Mouse (Mus musculus) kidney, embryonic 15.5 days (tissue): ENCODE results near the gene St6gal1. TPM values are rescaled to one million over a fixed set of nuclear protein-coding genes. Genes with fewer than 3 reads are reported as not detected.

Experiments
- ATAC-seq: fragments of 200-750 bp; cut with Nextera tagmentation; replicated peaks from 2 replicates; pipeline ENCODE4 v1.8.0; 2017; ENCODE audit warnings: moderate TSS enrichment; ENCODE audit not compliant: low FRiP score
- H3K27ac ChIP-seq: fragments of 300-500 bp; sonication (generic); 2 replicates; pipeline ENCODE4 v1.5.1; 2015; ENCODE audit warnings: mild to moderate bottlenecking, inconsistent platforms
- H3K27me3 ChIP-seq: fragments of 300-500 bp; sonication (generic); 2 replicates; pipeline ENCODE4 v1.6.1; 2015; ENCODE audit warnings: inconsistent platforms
- H3K36me3 ChIP-seq: fragments of 300-500 bp; sonication (generic); 2 replicates; pipeline ENCODE4 v1.6.1; 2015; ENCODE audit warnings: inconsistent platforms
- H3K4me1 ChIP-seq: fragments of 300-500 bp; sonication (generic); 2 replicates; pipeline ENCODE4 v1.6.1; 2015; ENCODE audit warnings: inconsistent platforms
- H3K4me2 ChIP-seq: fragments of 300-500 bp; sonication (generic); 2 replicates; pipeline ENCODE4 v1.6.1; 2015; ENCODE audit warnings: moderate library complexity, mild to moderate bottlenecking, inconsistent platforms
- H3K4me3 ChIP-seq: fragments of 300-500 bp; sonication (generic); replicated peaks from 2 replicates; pipeline ENCODE4 v1.5.1; 2015; ENCODE audit warnings: mild to moderate bottlenecking, inconsistent platforms
- H3K9ac ChIP-seq: fragments of 300-500 bp; sonication (generic); 2 replicates; pipeline ENCODE4 v1.6.1; 2015; ENCODE audit warnings: mild to moderate bottlenecking, inconsistent platforms
- H3K9me3 ChIP-seq: fragments of 300-500 bp; sonication (generic); replicated peaks from 2 replicates; pipeline ENCODE4 v1.6.1; 2016; ENCODE audit warnings: inconsistent platforms
- WGBS: fragments of 180-500 bp; shearing (Covaris S2); methylation state at CpG from one replicate; pipeline ENCODE4 v1.1.7; 2015; ENCODE audit warnings: mixed read lengths; 5-methylcytosine and 5-hydroxymethylcytosine counted together
- polyA plus RNA-seq: library from polyadenylated mRNA; unstranded; fragments of >200 nt; fragmentation: Nextera tagmentation; extraction: Ambion mirVana; gene quantifications from 2 replicates; pipeline ENCODE4 v1.2.1, GENCODE M21; 2015

Gene St6gal1
- polyA plus RNA-seq, 1 experiment from 2014 or later, result 22.6 TPM

- Histone ChIP-seq H3K9me3 (no peaks in the 10 kb centered on the region), H3K27me3 (no peaks in the 10 kb centered on the region), H3K27ac (peak overlapping the region; percentile 85), H3K9ac (peak overlapping the region; percentile 79), H3K36me3 (no peaks in the 10 kb centered on the region), H3K4me1 (peaks cover 51% of the 10 kb centered on the region), H3K4me3 (peak overlapping the region; percentile 66), H3K4me2 (peak overlapping the region; percentile 80)
- peak; percentile 81 for ATAC-seq
- WGBS, result under 1% methylated on average over 46 of the region's 46 CpGs
Measured at GRCm38 (mm10) chr16:23225069-23225721, 655 bp downstream of the St6gal1 start.

DNA sequence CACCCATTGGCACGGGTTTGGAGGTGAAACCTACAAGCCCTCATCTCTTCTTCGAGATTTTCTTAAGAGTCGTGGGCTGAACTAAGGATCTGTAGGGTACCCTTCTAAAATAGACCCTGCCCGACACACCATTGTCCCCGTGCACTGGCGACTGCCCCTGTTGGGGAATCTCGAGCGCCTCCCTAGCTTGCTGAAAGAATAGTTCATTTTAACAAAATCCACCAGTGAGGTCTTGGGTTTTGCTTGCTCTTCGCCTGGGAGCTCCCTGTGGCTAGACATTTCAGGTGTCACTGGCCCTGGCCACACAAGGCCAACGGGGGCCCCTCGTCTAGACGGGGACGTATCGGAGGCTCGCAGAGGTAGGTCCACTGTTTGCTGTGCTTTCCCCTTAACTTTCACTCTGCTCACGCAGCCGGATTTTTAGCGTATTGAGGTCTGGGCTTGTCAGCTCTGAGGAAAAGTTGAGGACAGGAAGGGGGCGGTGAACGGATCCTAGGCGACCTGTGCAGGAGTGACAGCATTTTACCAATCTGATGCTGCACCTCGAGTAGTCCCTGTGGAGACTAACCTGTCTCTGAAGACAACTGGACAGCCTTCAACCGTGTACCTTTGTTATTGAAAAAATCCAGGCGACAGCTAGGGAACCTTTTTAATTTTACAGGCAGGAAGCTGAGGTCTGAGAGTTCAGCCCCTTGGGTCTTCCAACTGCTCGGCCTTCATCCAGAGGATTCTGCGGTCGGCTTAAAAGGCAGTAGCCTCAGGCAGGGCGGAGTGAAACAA, 1.5 kb downstream of the St6gal1 start:
- Histone ChIP-seq H3K9me3 (no peaks in the 10 kb centered on the region), H3K4me3 (peak overlapping the region; percentile 66), H3K36me3 (no peaks in the 10 kb centered on the region), H3K27ac (peak overlapping the region; percentile 85), H3K27me3 (no peaks in the 10 kb centered on the region), H3K4me1 (peaks cover 59% of the 10 kb centered on the region), H3K4me2 (peak overlapping the region; percentile 80), H3K9ac (peak overlapping the region; percentile 79)
- under 1% methylated on average over 28 of the region's 28 CpGs for WGBS
- ATAC-seq, result peak; percentile 49

DNA sequence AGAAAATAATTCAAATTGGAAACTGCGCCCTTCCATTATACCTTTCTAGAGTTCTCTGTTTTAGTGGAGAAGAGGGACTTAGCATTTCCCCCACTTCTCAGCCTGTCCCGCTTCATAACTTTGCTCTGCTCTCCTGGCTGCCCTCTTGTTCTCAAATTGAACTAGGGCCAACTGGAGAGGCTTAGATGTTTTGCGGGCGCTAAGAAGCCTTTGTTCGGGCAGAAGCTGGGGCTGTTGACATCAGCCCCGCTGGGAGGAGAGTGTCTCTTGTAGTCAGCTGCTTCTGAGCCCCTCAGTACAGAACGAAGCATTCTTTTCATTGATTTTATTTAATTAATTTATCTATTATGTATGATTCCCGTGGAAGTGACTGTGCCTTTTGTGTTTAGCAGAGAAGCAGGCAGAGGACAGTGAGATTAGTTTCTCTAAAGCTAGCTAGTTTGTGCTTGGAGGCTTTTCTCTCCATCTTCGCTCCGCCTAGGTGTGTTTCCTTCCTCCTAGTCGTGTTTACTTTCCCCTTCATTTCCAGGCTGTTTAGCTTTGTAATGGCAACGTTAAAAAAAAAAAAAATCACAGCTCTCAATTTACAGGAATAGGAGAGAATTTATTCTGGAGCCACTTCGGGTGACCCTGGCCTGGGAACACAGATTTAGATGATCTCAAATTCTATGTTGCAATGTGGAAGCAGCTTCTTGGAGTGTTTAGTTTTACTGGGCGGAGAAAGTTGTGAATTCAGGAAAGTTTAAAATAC, 2.2 kb downstream of the St6gal1 start:
- peak overlapping the region; percentile 80 for H3K4me2 ChIP-seq
- no peak for ATAC-seq

GRCm38 (mm10) chr16:23227851-23228250, 3.3 kb downstream of the St6gal1 start:
- peaks cover 75% of the 10 kb centered on the region for H3K4me1 ChIP-seq
- H3K4me3 ChIP-seq, result no peak overlapping the region
- H3K36me3 ChIP-seq, result no peaks in the 10 kb centered on the region
- no peak overlapping the region for H3K27ac ChIP-seq
- H3K4me2 ChIP-seq, result peak overlapping the region; percentile 80
- ATAC-seq, result no peak
- H3K27me3 ChIP-seq, result no peaks in the 10 kb centered on the region
- H3K9ac ChIP-seq, result no peak overlapping the region
- 49% methylated on average over 6 of the region's 6 CpGs for WGBS
- H3K9me3 ChIP-seq, result no peaks in the 10 kb centered on the region

More for the DNA sequence above, 2.2 kb downstream of the St6gal1 start:
- peak overlapping the region; percentile 79 for H3K9ac ChIP-seq
- 12% methylated on average over 14 of the region's 14 CpGs for WGBS
- peaks cover 66% of the 10 kb centered on the region for H3K4me1 ChIP-seq
- peak overlapping the region; percentile 85 for H3K27ac ChIP-seq
- H3K4me3 ChIP-seq, result peak overlapping the region; percentile 66
- no peaks in the 10 kb centered on the region for H3K36me3 ChIP-seq
- no peaks in the 10 kb centered on the region for H3K27me3 ChIP-seq
- H3K9me3 ChIP-seq, result no peaks in the 10 kb centered on the region

DNA sequence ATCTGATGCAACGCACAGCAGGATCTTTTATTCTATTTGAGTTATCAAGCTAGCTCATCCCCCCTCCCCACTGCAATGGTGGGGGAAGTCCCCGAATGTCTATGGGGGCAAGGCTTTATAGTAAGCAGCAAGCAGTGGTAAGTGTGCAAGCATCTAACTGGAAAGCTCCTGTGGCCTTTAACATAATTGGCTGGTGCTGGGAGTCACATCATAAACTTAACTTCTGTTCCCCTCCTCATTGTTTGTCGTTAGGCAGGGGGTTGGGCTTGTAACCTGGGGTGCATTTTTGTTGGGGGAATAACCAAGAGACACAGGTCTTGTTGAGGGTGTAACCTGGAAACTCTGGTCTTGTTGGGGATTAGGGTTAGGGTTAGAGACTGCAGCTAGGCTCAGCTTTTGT, 3.9 kb downstream of the St6gal1 start:
- Histone ChIP-seq H3K4me2 (0 out of 2 replicates have a peak overlapping the region, but pooled peaks have one; percentile 80), H3K9me3 (no peaks in the 10 kb centered on the region), H3K36me3 (no peaks in the 10 kb centered on the region), H3K27me3 (no peaks in the 10 kb centered on the region), H3K4me3 (no peak overlapping the region), H3K9ac (no peak overlapping the region), H3K27ac (no peak overlapping the region), H3K4me1 (peaks cover 77% of the 10 kb centered on the region)
- WGBS, result 47% methylated on average over 3 of the region's 3 CpGs
- ATAC-seq, result no peak

DNA sequence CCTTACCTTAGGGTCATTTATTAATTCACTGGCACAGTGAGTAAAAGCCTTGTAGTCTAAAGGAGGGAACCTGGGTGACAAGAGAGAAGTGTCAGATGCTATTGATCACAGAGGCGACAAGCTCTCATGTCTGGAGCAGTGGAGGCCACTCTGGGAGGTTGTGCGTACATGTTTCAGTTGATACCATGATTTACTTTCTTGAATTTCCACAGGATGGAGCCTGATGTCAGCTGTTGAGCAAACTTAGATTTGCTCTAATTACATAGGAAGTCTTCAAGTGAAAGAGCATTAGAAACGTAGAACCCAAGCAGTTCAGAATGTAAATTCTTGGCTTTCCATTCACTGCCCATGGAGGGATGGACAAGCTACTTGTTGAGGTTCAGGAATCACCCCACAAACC, 5.4 kb downstream of the St6gal1 start:
- H3K27ac ChIP-seq, result no peak overlapping the region; the same call in 1 of the 2 replicates
- H3K4me3 ChIP-seq, result no peak overlapping the region
- 50% methylated on average over 3 of the region's 3 CpGs for WGBS
- H3K27me3 ChIP-seq, result no peaks in the 10 kb centered on the region
- H3K4me2 ChIP-seq, result no peak overlapping the region
- no peaks in the 10 kb centered on the region for H3K9me3 ChIP-seq
- H3K9ac ChIP-seq, result no peak overlapping the region
- no peaks in the 10 kb centered on the region for H3K36me3 ChIP-seq
- peaks cover 78% of the 10 kb centered on the region for H3K4me1 ChIP-seq
- no peak for ATAC-seq

DNA sequence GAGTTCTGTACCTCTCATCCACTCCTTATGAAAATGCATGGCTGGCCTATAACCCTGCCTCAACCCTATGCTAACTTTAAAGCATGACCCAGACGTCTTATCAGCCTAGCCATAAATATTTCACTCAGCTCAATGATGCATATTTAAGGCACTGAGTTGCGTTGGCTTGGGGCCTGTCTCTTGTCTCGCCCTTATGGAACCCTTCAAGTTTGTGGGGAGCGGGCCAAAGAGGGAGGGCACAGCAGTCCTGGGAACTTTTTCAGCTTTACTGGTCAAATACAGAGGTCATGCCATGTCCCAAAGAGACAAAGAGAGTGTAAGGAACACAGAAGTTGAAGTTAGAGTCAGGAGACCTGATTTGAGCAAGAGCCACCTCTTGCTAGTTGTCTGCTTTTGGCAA, 6.6 kb downstream of the St6gal1 start:
- Histone ChIP-seq H3K4me3 (no peak overlapping the region), H3K9ac (no peak overlapping the region), H3K4me1 (peaks cover 75% of the 10 kb centered on the region), H3K27ac (peak overlapping the region; percentile 60), H3K27me3 (no peaks in the 10 kb centered on the region), H3K4me2 (no peak overlapping the region), H3K36me3 (no peaks in the 10 kb centered on the region), H3K9me3 (no peaks in the 10 kb centered on the region)
- peak; percentile 27; the same call in 1 of the 2 replicates for ATAC-seq
- 34% methylated on average over 4 of the region's 4 CpGs for WGBS

DNA sequence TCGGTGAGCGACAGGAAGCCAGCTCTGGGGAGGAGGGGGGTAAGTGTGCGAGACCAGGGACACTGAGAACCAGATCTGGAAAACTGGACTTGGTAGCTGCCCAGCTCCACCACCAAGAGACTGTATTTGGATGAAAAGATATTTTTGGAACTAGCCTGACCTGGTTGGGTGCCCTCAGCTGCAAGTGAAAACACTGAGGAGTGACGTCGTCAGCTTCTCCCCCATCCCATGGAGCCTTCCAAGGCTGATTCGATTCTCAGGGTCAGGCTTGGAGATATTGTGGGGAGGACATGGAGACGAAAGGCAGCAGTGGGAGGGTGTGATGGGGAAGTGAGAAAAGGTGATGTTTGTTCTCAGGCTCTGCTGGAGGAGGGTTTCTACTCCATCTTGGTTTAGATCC, 8.2 kb downstream of the St6gal1 start:
- H3K4me1 ChIP-seq, result peaks cover 68% of the 10 kb centered on the region
- no peak for ATAC-seq
- H3K36me3 ChIP-seq, result no peaks in the 10 kb centered on the region
- no peak overlapping the region for H3K9ac ChIP-seq
- H3K27me3 ChIP-seq, result no peaks in the 10 kb centered on the region
- WGBS, result 42% methylated on average over 7 of the region's 7 CpGs
- H3K9me3 ChIP-seq, result no peaks in the 10 kb centered on the region
- H3K27ac ChIP-seq, result peak overlapping the region; percentile 37; the same call in 1 of the 2 replicates
- no peak overlapping the region for H3K4me3 ChIP-seq
- H3K4me2 ChIP-seq, result no peak overlapping the region

DNA sequence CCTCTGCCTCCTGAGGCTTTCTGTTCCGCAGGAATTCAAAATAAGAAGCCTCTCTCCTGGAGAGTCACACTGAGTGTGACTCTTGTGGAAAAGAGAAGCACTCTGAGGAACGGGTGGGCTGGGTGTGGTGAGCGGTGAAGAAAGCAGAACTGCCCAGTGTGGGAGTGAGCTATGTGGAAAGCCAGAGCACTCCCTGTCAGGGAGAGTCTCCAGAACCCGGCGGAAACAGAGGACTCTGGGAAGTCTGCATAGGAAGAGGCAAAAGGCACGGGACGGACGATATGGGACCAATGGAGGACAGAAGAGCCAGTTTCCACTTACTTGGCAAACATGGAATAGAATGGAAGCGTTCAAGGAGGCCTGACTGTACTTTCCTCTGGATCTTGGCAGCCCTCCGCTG, 9.0 kb downstream of the St6gal1 start:
- Histone ChIP-seq H3K4me3 (no peak overlapping the region), H3K4me1 (peaks cover 65% of the 10 kb centered on the region), H3K4me2 (no peak overlapping the region), H3K9me3 (no peaks in the 10 kb centered on the region), H3K27ac (peak overlapping the region; percentile 32; the same call in 1 of the 2 replicates), H3K9ac (no peak overlapping the region), H3K36me3 (no peaks in the 10 kb centered on the region), H3K27me3 (no peaks in the 10 kb centered on the region)
- 61% methylated on average over 10 of the region's 10 CpGs for WGBS
- 0 out of 2 replicates have a peak, but pooled peaks have one; percentile 31 for ATAC-seq

- H3K27ac ChIP-seq, result no peak overlapping the region
- no peak overlapping the region for H3K4me2 ChIP-seq
- no peak for ATAC-seq
- no peaks in the 10 kb centered on the region for H3K36me3 ChIP-seq
- no peaks in the 10 kb centered on the region for H3K27me3 ChIP-seq
- no peak overlapping the region for H3K9ac ChIP-seq
- no peak overlapping the region for H3K4me3 ChIP-seq
- H3K9me3 ChIP-seq, result no peaks in the 10 kb centered on the region
- peaks cover 67% of the 10 kb centered on the region for H3K4me1 ChIP-seq
- WGBS, result 87% methylated on average over 5 of the region's 5 CpGs
Measured at GRCm38 (mm10) chr16:23234557-23234956, 10.0 kb downstream of the St6gal1 start.

DNA sequence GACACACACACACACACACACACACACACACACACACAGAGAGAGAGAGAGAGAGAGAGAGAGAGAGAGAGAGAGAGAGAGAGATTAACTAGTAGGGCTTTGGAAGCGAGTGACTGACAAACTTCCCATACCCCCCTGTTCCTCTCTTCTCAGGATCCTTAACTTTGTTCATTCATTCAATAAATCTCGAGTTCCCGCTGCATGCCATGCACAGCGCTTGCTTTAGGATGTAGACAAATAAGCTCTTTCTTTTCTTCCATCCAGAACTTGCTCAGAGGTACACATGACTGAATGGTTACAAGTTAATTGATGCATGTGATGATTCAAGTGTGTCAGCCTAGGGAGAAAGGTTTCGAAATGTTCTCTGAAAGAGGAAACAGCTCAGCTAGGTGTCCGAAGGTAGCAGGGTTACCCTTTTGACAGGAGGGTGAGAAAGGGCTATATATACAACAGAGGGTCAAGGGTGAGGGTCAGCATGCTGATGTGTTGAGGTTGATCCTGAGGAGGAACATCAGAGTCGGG, 10.7 kb downstream of the St6gal1 start:
- 56% methylated on average over 7 of the region's 7 CpGs for WGBS
- Histone ChIP-seq H3K36me3 (no peaks in the 10 kb centered on the region), H3K4me3 (no peak overlapping the region), H3K9ac (no peak overlapping the region), H3K27me3 (no peaks in the 10 kb centered on the region), H3K4me1 (peaks cover 67% of the 10 kb centered on the region), H3K4me2 (no peak overlapping the region), H3K9me3 (no peaks in the 10 kb centered on the region), H3K27ac (no peak overlapping the region)
- no peak for ATAC-seq
